Mouse (Mus musculus) intestine, postnatal 0 days (tissue): Measurements from ENCODE around the gene Fam222a. TPM values are rescaled to one million over a fixed set of nuclear protein-coding genes. Genes with fewer than 3 reads are reported as not detected.

Experiments used
- ATAC-seq: fragments of 200-750 bp; cut with Nextera tagmentation; 2 replicates; pipeline ENCODE4 v1.8.0; 2017; ENCODE audit warnings: mild to moderate bottlenecking, moderate TSS enrichment, moderate library complexity
- H3K27ac ChIP-seq: fragments of 300-500 bp; sonication (generic); 2 replicates; pipeline ENCODE4 v1.5.1; 2014; ENCODE audit warnings: mild to moderate bottlenecking, low read depth, low read length, moderate library complexity
- H3K27me3 ChIP-seq: fragments of 300-500 bp; sonication (generic); replicated peaks from 2 replicates; pipeline ENCODE4 v1.6.1; 2014; ENCODE audit warnings: low read length, mixed read lengths; ENCODE audit not compliant: control insufficient read depth, insufficient read depth
- H3K36me3 ChIP-seq: fragments of 300-500 bp; sonication (generic); 2 replicates; pipeline ENCODE4 v1.6.1; 2014; ENCODE audit warnings: mild to moderate bottlenecking, moderate library complexity; ENCODE audit not compliant: control insufficient read depth, insufficient read depth
- H3K4me1 ChIP-seq: fragments of 300-500 bp; sonication (generic); replicated peaks from 2 replicates; pipeline ENCODE4 v1.6.1; 2014; ENCODE audit warnings: antibody characterized with exemption, low read length, mixed read lengths; ENCODE audit not compliant: control insufficient read depth, insufficient read depth
- H3K4me2 ChIP-seq: fragments of 300-500 bp; sonication (generic); replicated peaks from 2 replicates; pipeline ENCODE4 v1.6.1; 2014; ENCODE audit warnings: low read depth, mild to moderate bottlenecking, moderate library complexity
- H3K4me3 ChIP-seq: fragments of 300-500 bp; sonication (generic); 2 replicates; pipeline ENCODE4 v1.5.1; 2014; ENCODE audit warnings: low read depth, low read length
- H3K9ac ChIP-seq: fragments of 300-500 bp; sonication (generic); 2 replicates; pipeline ENCODE4 v1.6.1; 2014; ENCODE audit warnings: mild to moderate bottlenecking, low read depth, low read length
- H3K9me3 ChIP-seq: fragments of 300-500 bp; sonication (generic); 2 replicates; pipeline ENCODE4 v1.6.1; 2016; ENCODE audit warnings: mixed run types; ENCODE audit not compliant: control insufficient read depth
- CTCF ChIP-seq: sonication (generic); IDR thresholded peaks from 2 replicates; pipeline ENCODE4 v1.5.1; 2016; ENCODE audit warnings: low read depth, mild to moderate bottlenecking, control low read depth, antibody characterized with exemption, moderate library complexity
- WGBS: fragments of 180-500 bp; shearing (Covaris S2); extraction: QIAGEN DNeasy Blood & Tissue Kit; methylation state at CpG from one replicate; pipeline ENCODE4 v1.1.7; 2014; 5-methylcytosine and 5-hydroxymethylcytosine counted together
- polyA plus RNA-seq: library from polyadenylated mRNA; unstranded; fragments of >200 nt; fragmentation: Nextera tagmentation; extraction: Ambion mirVana; gene quantifications from 2 replicates; pipeline ENCODE4 v1.2.1, GENCODE M21; 2015

Fam222a gene
- polyA plus RNA-seq, 1 experiment from 2014 or later: 2.3 TPM

DNA sequence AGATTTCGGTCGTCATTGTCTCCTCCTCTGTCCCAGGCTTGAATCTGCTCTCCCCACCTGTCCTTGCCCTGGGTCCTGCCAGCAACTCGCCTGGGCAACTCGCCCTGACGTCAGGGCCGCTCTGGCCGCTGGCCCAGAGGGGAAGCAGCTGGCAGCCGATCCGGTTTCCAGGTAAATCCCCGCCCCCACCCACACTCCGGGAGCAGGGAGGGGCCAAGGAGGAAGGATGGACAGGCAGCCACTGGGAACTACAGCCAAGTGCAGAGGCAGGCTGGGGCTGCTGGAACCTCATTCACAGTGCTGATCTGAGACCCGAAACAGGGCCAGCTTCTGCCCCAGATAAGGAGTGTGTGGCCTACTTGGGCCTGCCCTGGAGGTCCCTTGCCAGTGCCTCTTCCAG is 2.5 kb upstream of the Fam222a start:
- Histone ChIP-seq H3K36me3 (no peaks in the 10 kb centered on the region), H3K4me1 (peaks cover 10% of the 10 kb centered on the region; the same call in 1 of the 2 replicates), H3K4me3 (no peak overlapping the region), H3K27me3 (no peaks in the 10 kb centered on the region), H3K4me2 (peak overlapping the region; percentile 48), H3K27ac (no peak overlapping the region), H3K9me3 (no peaks in the 10 kb centered on the region), H3K9ac (no peak overlapping the region)
- no peak for ATAC-seq
- 5% methylated on average over 12 of the region's 12 CpGs for WGBS
- TF ChIP-seq CTCF: no peak

DNA sequence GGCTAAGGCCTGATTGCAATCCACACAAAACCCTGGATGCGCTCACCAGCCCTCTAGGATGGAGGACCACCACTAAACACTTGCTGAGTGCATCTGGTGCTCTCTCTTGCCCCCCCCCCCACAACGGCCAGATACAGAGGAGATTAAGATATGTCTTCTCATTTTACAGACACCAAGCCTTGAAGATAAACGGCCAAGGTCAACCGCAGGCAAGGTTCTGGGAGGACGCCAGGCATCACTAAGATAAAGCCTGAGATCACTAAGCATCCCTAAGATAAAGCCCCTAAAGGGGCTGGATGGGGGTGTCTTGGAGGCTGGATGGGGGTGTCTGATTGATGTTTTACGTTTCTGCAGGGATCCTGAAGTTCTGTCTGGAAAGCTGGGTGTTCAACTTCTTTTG is 2.1 kb upstream of the Fam222a start:
- H3K9me3 ChIP-seq: no peaks in the 10 kb centered on the region
- 51% methylated on average over 6 of the region's 6 CpGs for WGBS
- no peaks in the 10 kb centered on the region for H3K36me3 ChIP-seq
- no peak for ATAC-seq
- no peaks in the 10 kb centered on the region for H3K27me3 ChIP-seq
- peaks cover 11% of the 10 kb centered on the region; the same call in 1 of the 2 replicates for H3K4me1 ChIP-seq
- H3K27ac ChIP-seq: no peak overlapping the region
- H3K9ac ChIP-seq: no peak overlapping the region
- no peak overlapping the region; the same call in 1 of the 2 replicates for H3K4me2 ChIP-seq
- H3K4me3 ChIP-seq: no peak overlapping the region
- TF ChIP-seq CTCF: no peak

DNA sequence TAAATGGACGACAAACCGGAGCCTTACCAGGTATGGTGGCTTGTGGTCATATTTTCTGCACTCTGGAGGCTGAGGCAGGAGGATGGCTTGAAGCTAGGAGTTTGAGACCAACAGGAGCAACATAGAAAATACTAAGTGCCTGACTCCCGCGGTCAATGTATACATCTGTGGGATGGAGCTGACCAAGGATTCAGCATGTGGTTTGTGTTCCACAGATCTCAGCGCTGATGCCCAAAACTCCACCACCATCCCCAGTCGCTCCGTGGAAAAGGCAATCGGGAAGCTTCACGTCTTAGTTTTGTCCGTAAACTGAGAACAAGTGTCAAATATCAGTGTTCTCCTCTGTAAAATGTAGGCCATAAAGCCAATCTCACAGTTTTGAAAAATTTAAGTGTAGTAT is 1.4 kb upstream of the Fam222a start:
- Histone ChIP-seq H3K4me1 (peaks cover 18% of the 10 kb centered on the region; the same call in 1 of the 2 replicates), H3K36me3 (no peaks in the 10 kb centered on the region), H3K9me3 (no peaks in the 10 kb centered on the region), H3K4me2 (no peak overlapping the region), H3K4me3 (peak overlapping the region; percentile 76; the same call in 1 of the 2 replicates), H3K27ac (no peak overlapping the region), H3K9ac (no peak overlapping the region), H3K27me3 (no peaks in the 10 kb centered on the region)
- no peak for TF ChIP-seq CTCF
- no peak for ATAC-seq
- whole genome bisulfite sequencing: 84% methylated on average over 10 of the region's 10 CpGs

DNA sequence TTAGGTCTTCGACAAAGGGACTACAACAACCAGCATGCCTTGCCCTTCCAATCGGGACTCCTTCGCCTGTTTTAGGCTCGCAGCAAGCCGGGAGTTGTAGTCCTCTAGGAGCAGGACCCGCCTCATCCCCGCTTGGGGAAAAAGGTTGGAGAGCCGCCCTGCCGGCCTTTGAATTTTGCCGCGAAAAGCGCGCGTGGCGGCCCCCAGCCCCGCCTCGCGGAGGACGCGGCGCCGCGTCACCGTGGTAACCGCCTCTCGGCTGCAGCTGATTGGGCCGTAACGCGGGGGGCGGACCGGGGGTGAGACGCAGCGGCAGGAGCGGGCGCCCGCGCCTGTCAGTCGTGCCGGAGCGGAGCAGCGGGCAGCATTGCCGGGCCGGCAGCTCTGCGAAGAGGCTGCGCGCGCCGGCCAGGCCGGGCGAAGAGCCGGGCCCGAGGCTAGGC is 720 bp upstream of the Fam222a start:
- peak overlapping the region; percentile 76 for H3K4me3 ChIP-seq
- peak; percentile 24; the same call in 1 of the 2 replicates for TF ChIP-seq CTCF
- peak; percentile 88 for ATAC-seq
- peak overlapping the region; percentile 99 for H3K4me2 ChIP-seq
- under 1% methylated on average over 52 of the region's 52 CpGs for WGBS
- no peaks in the 10 kb centered on the region for H3K27me3 ChIP-seq
- H3K27ac ChIP-seq: peak overlapping the region; percentile 54
- H3K36me3 ChIP-seq: no peaks in the 10 kb centered on the region
- H3K9me3 ChIP-seq: no peaks in the 10 kb centered on the region
- peaks cover 20% of the 10 kb centered on the region; the same call in 1 of the 2 replicates for H3K4me1 ChIP-seq
- peak overlapping the region; percentile 53 for H3K9ac ChIP-seq

DNA sequence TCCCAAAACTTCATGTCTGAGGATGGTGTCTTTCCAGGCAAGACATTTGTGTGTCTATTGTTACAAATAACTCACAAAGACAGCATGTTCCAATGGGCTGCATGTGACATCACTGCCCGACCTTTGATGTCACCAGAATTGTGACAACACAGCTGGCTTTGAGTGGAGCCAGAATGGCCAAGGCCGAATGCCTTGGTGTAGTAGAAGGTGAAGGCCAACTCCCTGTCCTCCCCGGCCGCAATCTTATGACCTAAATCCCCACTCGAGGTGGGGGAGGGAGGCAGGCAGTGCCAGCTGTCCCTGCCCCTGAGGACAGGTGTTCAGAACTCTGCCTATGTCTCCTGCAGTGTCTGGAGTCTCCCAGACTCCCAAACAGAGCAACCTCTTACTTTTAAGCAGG is 1.0 kb downstream of the Fam222a start:
- 16% methylated on average over 5 of the region's 5 CpGs for WGBS
- Histone ChIP-seq H3K27me3 (no peaks in the 10 kb centered on the region), H3K4me1 (peaks cover 28% of the 10 kb centered on the region; the same call in 1 of the 2 replicates), H3K9me3 (no peaks in the 10 kb centered on the region), H3K36me3 (no peaks in the 10 kb centered on the region), H3K4me2 (peak overlapping the region; percentile 99), H3K27ac (no peak overlapping the region), H3K4me3 (peak overlapping the region; percentile 76), H3K9ac (0 out of 2 replicates have a peak overlapping the region, but pooled peaks have one; percentile 11)
- no peak for ATAC-seq
- no peak for TF ChIP-seq CTCF

DNA sequence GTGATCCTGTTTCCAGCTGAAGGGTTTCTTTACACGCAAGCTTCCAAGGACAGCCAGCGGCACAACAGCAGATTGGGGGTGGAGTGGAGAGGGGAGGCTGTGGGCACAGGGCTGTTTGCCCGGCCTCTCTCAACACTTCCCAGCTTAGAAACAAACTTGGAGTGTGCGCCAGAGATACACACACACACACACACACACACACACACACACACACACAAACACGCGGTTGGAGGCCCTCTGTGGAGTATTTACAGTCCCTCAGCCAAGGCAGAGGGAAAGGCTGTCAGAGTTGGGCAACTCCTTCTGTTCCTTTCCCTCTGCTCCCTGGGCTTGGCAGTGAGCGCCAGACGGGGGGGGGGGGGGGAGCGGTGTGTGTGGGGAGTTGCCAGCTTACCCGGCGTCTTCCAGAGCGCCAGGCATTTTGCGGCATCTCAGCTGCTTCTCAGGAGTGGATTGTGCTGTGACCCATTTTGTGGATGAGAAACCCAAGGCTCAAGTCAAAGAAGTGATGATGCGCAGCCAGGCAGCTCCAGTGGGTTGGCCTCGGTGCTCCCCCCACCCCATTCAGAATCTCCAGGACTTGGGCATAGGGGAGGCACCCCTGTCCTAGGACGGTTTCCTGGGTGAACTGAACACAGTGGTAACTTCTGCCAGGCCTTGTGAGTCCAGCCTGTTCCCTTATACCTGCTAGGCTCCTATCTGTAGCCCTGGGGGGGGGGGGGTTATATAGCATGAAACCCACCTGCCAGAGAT is 2.3 kb downstream of the Fam222a start:
- 24% methylated on average over 11 of the region's 16 CpGs for WGBS
- H3K27ac ChIP-seq: no peak overlapping the region
- peaks cover 28% of the 10 kb centered on the region; the same call in 1 of the 2 replicates for H3K4me1 ChIP-seq
- no peak overlapping the region for H3K9ac ChIP-seq
- no peak for ATAC-seq
- peak overlapping the region; percentile 99 for H3K4me2 ChIP-seq
- H3K27me3 ChIP-seq: no peaks in the 10 kb centered on the region
- H3K4me3 ChIP-seq: peak overlapping the region; percentile 76
- TF ChIP-seq CTCF: no peak
- H3K9me3 ChIP-seq: no peaks in the 10 kb centered on the region
- H3K36me3 ChIP-seq: no peaks in the 10 kb centered on the region
